Mouse (Mus musculus): ENCODE results near the gene Slc25a39. TPM values are rescaled to one million over a fixed set of nuclear protein-coding genes. Genes with fewer than 3 reads are reported as not detected.
"Not testable (repeated sequence)": the region's sequence is repeated elsewhere in the genome, so short reads cannot be mapped to it uniquely, and the experiment has no call there.

Gene Slc25a39
- total RNA-seq, 2 experiments from 2014 or later: 80.8 to 211 TPM

DNA sequence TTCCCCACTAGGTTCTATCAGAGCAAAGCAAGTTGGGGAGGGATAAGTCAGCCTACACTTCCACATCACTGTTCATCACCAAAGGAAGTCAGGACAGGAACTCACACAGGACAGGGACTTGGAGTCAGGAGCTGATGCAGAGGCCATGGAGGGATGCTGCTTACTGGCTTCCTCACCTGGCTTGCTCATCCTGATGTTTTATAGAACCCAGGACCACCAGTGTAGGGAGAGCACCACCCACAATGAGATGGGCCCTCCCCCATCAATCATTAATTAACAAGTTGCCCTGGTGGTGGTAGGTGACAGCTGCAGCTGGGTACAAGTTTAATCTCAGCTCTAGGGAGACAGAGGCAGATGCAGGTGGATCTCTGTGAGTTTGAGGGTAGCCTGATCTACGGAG is 9.4 kb upstream of the Slc25a39 start:
- no peak for ATAC-seq (replicated peaks; ENCODE audit: low FRiP score, poor library complexity, severe bottlenecking)

DNA sequence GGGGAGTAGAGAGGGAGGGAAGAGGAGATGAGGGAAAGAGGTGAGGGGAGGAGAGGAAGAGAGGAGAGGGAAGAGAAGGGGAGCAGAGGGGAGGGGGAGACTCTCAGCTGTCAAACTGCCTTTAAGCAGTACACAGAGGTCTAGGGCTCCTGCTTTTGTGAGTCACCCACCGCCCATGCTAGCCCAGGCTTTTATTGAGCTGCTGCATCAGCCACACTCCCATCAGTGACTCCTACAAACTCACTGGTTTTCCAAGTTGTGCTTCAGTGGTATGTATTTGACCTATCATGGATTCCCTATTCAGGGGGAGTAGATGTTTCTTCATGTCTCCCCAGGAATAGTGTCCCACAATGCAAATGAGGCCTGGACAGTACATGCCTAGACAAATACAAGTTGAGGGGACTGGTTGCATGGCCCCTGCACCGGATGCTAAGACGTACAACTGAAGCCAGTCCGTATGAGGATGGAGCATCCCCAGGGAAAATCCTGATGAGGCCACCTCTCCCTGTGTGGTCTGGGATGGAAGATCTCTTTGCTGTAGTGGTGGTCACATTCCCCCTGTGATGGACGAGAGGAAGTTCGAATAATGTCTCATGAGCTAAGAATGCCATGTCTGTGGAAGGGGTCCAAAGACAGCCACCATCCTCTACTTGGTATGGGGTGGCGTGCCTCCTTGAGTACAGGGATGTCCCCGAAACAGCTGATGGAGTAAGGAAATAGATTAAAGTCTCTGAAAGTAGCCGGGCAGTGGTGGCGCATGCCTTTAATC is 7.5 kb upstream of the Slc25a39 start:
- ATAC-seq (replicated peaks; ENCODE audit: low FRiP score, poor library complexity, severe bottlenecking): no peak

DNA sequence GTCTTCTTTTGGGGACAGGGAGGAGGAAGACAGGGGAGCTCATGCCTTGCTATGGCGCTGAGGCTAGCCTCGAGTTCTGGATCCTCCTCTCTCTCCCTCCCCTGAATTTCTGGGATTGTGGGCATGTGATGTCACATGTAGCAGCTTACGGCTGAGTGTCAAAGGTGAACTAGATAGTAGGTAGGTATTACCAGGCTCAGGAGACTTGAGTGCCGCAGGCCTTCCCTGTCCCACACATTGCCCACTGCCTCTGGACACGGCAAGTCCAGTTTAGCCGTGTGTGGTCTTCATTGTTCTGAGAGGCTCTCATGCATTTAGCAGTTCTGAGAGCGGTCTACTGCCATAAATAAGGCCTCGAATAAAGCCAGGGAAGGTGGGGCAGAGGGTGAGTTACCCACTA is 5.3 kb upstream of the Slc25a39 start:
- ATAC-seq (replicated peaks; ENCODE audit: low FRiP score, poor library complexity, severe bottlenecking): no peak

DNA sequence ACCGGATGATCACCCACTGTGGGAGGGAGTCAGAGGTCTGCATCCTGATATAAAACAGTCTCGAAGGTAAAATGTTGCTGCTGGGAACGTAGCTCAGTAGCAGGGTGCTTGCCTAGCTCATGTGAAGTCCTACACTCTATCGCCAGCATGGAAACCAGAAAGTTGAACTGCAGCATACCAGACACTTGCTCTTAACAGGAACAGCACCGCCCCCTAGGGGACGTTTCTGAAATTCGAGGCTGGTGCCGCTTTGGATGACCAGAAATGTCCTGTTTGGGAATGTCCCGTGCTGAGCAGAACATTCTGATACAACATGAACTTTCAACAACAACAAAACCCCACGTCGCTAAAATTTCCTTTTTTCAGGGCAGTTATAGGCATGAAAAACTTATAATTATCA is 4.0 kb upstream of the Slc25a39 start:
- ATAC-seq (replicated peaks; ENCODE audit: low FRiP score, poor library complexity, severe bottlenecking): peak; percentile 55

DNA sequence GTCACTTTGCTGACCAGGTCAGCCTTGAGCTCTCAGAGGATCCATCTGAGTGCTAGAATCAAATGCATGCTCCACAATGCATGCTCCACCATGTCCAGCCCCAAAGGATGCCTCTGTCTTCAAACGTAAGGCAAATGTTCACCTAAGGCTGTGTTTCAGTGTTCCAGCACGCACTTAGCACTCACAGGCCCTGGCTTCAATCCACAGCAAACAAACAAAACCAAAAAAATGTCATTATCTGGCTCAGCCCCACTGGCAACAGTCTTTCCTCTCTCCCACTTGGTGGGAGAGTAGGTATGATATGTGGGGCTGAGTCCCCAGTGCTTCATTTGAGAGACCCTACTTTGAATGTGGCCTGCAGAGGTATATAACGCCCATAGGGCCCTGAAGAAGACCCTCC is 3.3 kb upstream of the Slc25a39 start:
- ATAC-seq (replicated peaks; ENCODE audit: low FRiP score, poor library complexity, severe bottlenecking): no peak

DNA sequence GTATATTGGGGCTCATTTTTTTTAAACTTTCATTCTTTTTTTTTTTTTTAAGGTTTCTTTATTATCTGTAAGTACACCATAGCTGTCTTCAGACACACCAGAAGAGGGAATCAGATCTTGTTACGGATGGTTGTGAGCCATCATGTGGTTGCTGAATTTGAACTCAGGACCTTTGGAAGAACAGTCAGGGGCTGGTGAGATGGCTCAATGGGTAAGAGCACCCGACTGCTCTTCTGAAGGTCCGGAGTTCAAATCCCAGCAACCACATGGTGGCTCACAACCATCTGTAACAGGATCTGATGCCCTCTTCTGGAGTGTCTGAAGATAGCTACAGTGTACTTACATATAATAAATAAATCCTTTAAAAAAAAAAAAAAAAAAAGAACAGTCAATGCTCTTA is 2.6 kb upstream of the Slc25a39 start:
- ATAC-seq (replicated peaks; ENCODE audit: low FRiP score, poor library complexity, severe bottlenecking): not testable (repeated sequence)

DNA sequence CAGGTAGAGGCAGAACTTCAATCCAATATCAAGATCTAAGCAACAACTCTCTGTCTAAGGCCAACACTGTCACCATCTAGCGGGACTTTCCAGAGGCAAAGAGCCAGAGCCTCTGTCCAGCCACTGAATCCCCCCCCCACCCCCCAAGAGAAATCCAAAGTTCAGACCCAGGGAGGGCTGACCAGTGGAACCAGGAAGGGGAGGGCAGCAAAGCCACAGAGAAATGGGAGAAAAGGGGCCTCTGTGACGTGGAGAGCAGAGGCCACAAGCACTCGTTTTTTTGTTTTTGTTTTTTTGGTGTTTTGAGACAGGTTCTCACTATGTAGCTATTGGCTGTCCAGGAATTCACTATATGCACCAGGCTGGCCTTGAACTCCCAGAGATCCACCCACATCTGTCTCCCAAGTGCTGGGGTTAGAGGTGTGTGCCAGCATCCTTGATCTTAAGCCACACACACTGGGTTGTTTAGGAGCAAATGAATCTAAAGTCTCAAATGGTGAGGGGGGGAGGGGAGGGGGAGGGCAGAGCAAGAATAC is 2.1 kb upstream of the Slc25a39 start:
- no peak for ATAC-seq (replicated peaks; ENCODE audit: low FRiP score, poor library complexity, severe bottlenecking)

DNA sequence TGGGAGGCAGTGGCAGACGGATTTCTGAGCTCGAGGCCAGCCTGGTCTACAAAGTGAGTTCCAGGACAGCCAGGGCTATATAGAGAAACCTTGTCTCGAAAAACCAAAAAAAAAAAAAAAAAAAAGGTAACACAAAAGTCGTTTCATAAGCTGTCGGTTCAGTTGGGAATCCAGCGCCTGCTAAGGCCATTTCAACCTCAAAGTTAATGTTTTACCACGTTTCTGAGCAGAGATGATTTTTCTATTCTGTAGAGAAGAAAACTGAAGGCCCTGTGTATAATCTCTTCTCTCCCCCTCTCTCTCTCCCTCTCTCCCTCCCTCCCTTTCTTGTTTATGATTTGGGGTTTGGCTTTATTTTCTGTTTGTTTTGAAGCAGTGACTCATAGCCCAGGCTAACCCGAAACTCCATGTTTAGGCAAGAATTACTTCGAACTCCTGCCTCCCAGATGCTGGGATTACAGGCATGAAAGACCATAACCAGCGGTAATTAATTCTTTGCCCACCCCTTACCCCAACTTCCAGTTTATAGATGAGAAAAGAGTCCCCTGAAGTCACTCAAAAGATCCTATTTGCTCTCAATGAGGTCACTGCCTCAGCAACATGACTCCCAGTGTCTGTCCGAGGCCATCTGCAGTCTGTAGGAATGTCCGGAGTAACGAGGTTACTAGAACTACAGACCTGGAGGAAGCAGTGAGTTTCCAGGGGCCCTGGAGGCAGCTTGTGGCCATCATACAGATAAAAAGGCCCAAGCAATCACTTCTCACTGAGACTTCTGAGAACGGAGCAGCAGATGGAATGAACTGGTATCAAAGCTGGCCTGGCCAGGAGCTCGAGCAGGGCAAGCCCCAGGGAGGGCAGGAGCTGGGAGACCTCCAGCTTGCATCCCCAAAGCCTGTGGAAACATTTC is 1.4 kb upstream of the Slc25a39 start:
- no peak for ATAC-seq (replicated peaks; ENCODE audit: low FRiP score, poor library complexity, severe bottlenecking)

DNA sequence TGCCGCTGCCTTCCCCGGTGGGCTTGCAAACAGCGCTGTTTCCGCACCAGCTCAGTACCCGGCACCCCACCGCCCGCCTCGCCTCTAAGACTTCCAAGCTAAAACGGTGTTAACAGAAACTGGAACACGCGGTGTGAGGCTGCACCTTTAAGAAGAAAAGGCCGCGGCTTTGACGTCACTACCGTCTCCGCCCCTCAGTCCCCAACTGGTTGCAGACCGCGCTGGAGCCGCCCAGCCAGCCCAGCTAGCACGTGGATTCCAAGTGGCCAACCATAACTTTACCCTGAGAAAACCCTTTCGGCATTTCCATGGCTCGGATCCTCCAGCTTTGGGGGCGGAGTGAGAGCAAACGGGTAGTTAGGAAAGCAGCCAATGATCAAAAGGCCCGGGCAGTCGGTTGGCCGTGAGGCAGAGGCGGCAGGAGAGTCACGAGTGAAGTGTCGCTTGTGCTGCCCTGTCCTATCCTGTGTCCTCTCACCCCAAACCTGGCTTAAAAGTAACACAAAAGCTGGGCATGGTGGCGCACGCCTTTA is 664 bp upstream of the Slc25a39 start:
- ATAC-seq (replicated peaks; ENCODE audit: low FRiP score, poor library complexity, severe bottlenecking): peak; percentile 81

DNA sequence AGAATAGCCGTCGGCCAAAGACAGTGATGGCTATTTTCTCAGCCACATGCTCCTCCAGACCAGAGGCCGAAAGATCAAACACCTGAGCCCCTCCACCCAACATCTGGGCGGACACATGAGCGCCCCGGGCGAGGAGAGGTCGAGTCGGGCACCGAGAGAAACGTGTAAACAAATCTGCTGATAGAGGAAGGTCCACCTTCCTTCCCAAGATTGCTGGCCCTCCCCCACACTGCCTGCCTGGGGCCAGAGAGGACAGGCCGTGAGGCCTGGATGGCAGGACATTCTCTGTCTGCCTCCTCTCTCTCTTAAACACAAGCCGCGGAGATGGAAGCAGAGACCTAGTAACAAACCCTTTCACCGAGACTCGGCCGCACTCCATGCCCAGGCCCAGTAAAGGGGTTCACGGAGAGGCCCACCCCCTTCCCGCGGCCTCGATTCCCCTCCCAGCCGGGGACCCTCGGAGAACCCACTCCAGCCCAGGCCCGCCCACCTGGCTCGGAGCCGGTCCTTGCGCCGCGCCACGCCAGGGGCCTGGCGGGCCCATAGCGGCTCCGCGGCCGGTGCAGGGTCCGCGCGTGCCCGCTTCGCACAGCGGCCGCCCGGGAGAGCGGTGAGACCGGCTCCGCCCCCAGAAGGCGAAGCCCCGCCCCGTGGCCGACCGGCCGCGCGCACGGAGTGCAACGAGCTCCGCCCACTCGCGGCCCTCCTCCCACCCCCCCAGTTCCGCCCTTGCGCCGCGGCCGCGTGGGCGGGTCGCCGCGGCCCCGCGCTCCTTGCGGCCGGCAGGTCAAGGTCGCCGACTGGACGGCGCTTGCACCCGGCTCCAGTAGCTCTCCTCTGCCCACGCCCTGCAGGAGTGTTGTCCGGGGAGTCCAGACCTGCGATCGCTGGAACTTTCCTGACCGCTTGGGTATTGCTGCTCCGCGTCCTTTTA is 579 bp downstream of the Slc25a39 start:
- peak; percentile 50 for ATAC-seq (replicated peaks; ENCODE audit: low FRiP score, poor library complexity, severe bottlenecking)

DNA sequence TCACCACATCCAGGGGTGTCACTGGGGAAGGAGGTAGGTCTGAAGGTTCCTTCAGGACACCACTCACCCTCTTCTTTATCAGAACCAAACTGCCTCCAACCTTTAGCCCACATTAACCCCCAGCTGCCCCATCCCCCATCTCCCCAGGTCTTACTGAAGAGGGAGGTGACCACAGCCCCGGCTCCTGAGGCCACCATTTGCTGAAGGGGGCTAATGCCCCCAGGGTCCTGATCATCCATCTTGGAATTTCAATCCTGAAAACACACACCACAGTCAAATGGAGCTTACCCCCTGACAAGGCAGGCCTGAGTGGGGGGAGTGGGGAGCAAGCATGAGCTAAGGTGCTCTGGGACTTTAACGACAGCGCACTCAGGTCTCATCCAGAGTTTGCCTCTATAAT is 1.3 kb downstream of the Slc25a39 start:
- no peak for ATAC-seq (replicated peaks; ENCODE audit: low FRiP score, poor library complexity, severe bottlenecking)

DNA sequence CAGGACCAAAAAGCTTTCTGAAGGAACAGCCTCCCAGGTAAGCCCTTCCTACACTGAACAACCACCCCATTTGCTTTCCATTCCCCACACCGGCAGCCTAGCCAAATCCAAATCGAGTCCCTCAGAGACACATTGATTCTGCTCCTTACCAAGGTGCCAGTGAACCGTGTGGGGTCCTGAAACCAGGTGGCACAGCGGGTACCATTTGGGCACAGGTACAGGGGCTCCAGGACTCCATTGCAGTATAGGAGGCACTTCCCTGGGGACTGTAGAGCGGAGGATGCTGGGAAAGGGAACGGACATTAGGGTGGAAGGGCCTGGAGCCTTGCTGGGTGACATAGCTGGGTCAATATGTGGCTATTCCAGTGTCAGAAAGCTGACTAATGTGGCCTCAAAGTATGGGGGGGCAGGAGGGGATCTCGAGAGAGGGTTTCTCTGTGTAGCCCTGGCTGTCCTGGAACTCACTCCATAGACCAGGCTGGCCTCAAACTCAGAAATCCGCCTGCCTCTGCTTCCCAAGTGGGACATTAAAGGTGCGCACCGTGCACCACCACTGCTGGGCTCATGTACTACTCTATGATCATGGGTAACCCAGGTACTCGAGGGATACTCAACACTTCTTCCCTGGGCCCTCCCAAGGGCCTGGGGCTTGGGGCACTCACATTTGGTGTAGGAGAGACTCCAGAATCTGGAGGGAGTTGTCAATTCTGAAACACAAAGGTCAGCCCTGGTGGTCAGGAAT is 2.0 kb downstream of the Slc25a39 start:
- no peak for ATAC-seq (replicated peaks; ENCODE audit: low FRiP score, poor library complexity, severe bottlenecking)

DNA sequence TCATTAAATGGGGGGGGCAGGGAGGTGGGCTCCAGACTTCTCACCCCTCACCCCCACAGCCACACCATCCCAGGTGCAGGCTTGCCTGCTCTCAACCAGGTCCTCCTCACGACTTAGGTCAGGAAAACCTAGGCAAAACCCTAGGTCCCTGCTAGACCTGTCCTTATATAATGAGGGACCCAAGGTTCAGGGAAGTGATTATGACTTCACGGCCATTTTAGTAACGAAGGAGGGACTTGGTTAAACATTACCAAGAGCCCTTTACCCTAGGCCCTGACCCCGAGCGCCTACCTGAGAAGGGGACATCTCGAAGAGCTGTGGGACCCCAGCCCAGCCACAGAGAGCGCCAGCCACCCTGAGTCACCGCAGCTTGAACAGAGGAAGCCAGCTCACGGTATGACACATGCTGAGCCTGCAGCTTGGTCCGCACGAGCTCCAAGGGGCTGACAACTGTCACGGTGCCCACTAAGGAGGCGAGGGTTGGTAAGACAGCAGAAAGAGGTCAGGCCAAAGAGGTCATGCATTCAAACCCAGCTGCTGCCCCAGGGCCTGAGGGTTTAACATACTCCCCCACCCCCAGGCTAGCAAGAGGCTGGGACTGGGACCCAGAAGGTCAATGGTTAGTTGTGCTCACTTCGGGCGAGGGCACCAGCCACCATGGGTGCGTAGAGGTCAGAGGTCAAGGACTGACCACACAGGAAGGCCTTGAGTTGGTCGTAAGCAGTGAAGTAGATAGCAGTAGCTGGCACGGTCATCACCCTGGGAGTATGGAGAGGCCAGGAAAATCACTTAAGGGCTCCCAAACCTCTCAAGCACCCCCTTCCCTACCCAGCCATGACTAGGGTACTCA is 3.4 kb downstream of the Slc25a39 start:
- no peak for ATAC-seq (replicated peaks; ENCODE audit: low FRiP score, poor library complexity, severe bottlenecking)

DNA sequence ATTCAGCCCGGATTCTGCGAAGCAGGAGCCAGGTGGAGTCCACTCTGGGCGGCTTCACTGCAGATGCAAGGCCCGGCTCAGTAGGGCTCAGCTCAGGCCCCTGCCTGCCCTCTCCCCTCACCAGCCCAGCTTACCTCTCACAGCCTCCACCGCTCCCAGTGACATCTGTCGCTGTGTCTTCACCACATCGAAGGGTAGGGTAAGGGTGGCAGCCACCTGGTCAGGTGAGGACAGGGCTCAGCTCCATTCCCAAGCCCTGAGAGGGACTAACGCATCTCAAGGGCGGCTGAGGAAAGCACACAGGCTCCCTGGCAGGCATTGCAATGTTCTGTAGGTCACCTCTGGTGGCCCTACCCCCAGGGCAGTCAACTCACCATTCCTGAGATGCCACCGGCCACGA is 4.1 kb downstream of the Slc25a39 start:
- ATAC-seq (replicated peaks; ENCODE audit: low FRiP score, poor library complexity, severe bottlenecking): no peak

DNA sequence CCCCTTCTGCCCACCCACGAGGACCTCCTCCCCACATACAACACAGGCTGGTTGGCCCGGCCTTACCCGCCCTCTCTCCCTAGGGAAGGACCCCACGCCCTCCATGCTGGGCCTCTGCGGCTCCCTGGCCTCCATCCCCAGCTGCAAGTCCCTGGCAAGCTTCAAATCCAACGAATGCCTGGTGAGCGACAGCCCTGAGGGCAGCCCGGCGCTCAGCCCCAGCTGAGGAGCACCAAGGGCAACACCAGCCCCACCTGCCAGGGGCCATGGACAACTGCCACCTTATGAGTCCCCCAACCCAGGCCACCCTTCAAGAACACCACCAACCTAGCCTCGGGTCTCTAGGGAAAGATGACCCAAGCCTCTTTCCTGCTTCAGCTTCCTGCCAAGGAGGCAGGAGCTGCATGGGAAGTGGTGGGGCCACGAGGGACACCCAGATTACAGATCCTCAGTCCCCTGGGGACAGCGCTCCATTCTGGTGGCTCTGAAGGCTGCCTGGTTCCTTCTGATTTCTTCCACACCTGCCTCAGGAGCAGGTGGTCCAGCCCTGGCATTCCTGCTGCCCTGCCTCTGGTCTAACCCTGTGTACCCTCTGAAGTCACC is 5.7 kb downstream of the Slc25a39 start:
- ATAC-seq (replicated peaks; ENCODE audit: low FRiP score, poor library complexity, severe bottlenecking): no peak

DNA sequence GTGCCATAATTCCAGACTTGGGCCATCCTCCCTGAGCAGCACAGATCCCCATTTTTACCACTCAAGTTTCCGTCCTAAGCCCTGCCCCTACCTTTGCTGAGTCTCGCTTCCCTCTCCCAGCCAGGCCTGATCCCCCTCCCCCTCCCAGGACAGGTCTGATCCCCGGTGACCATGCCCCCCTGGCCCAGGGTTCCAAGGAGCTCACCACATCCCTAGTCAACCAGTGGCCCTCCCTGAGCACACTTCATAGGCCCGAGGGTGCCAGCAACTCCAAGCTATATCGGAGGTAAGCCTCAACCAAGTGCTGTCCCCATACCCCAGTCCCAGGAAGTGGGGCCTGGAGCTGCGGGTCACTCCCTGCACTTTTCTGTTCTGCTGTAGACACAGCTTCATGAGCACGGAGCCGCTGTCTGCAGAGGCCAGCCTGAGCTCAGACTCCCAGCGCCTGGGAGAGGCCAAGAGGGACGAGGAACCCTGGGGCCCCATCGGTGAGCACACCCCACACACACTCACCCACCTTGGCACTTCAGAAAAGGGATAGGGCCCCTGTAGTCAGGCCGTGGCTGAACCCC is 7.1 kb downstream of the Slc25a39 start:
- no peak for ATAC-seq (replicated peaks; ENCODE audit: low FRiP score, poor library complexity, severe bottlenecking)

DNA sequence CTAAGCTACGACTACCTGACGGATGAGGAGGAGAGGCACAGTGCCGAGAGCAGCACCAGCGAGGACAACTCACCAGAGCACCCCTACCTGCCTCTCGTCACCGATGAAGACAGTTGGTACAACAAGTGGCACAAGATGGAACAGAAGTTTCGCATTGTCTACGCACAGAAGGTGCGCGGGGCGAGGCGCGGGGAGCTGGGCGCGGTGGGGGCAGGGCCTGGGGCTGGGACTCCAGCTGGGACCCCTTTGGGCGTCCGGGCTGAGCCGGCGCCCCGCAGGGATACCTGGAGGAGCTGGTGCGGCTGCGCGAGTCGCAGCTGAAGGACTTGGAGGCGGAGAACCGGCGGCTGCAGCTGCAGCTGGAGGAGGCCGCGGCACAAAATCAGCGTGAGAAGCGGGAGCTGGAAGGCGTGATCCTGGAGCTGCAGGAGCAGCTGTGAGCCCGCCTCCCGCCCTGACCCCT is 8.1 kb downstream of the Slc25a39 start:
- ATAC-seq (replicated peaks; ENCODE audit: low FRiP score, poor library complexity, severe bottlenecking): no peak
